Mouse (Mus musculus) gastrocnemius, adult 2 months (tissue): ENCODE measurements around the gene Arid1b. TPM values are rescaled to one million over a fixed set of nuclear protein-coding genes. Genes with fewer than 3 reads are reported as not detected.

Source experiments
- DNase-seq: peaks from one replicate; pipeline ENCODE4 v3.0.0; 2022
- H3K27ac ChIP-seq: fragments of 200-600 bp; 2 replicates; pipeline ENCODE4 v1.8.1; 2022; ENCODE audit warnings: mild to moderate bottlenecking
- H3K4me3 ChIP-seq: fragments of 200-600 bp; 2 replicates; pipeline ENCODE4 v1.8.1; 2022; ENCODE audit warnings: mild to moderate bottlenecking, moderate library complexity
- CTCF ChIP-seq: fragments of 200-600 bp; IDR thresholded peaks from 2 replicates; pipeline ENCODE4 v1.8.1; 2022; ENCODE audit warnings: antibody characterized with exemption, mild to moderate bottlenecking, moderate library complexity
- intact Hi-C: fragments of 180-260 bp; cut with DNase I; formaldehyde crosslinking; loops from one replicate; pipeline ENCODE4 v1.15.1; 2025
- total RNA-seq, 2 experiments: library from RNA; stranded (reverse); gene quantifications; 2 replicates each; pipeline ENCODE4 v1.2.3; 2021

The Arid1b gene
- total RNA-seq, 2 experiments from 2014 or later: 35.1 to 35.6 TPM

GRCm38 (mm10) chr17:5125084-5125855, 131.1 kb downstream of the Arid1b start:
- intact Hi-C loops: no loop called here
- H3K4me3 ChIP-seq: no peak overlapping the region
- H3K27ac ChIP-seq: peak overlapping the region; percentile 43
- DNase-seq: no peak
- no peak for TF ChIP-seq CTCF

- no peak for DNase-seq
- H3K4me3 ChIP-seq: no peak overlapping the region
- TF ChIP-seq CTCF: no peak
- H3K27ac ChIP-seq: peak overlapping the region; percentile 43
- intact Hi-C loops: no loop called here
Measured at GRCm38 (mm10) chr17:5125856-5126806, 132.0 kb downstream of the Arid1b start.

- TF ChIP-seq CTCF: no peak
- no peak for DNase-seq
- H3K4me3 ChIP-seq: no peak overlapping the region
- H3K27ac ChIP-seq: peak overlapping the region; percentile 38; the same call in 1 of the 2 replicates
- intact Hi-C loops: loop anchor here (5.0 kb wide), 1 partner anchor 127 kb away; no protein-coding TSS in a partner anchor
Measured at GRCm38 (mm10) chr17:5129606-5130005, 135.5 kb downstream of the Arid1b start.

GRCm38 (mm10) chr17:5130116-5130515, 136.0 kb downstream of the Arid1b start:
- DNase-seq: peak; percentile 64
- Histone ChIP-seq H3K27ac (peak overlapping the region; percentile 38; the same call in 1 of the 2 replicates), H3K4me3 (no peak overlapping the region)
- no peak for TF ChIP-seq CTCF
- intact Hi-C loops: loop anchor here (5.0 kb wide), 1 partner anchor 128 kb away; no protein-coding TSS in a partner anchor

- DNase-seq: peak; percentile 41
- no peak for TF ChIP-seq CTCF
- intact Hi-C loops: loop anchor here (5.0 kb wide), 1 partner anchor 129 kb away; no protein-coding TSS in a partner anchor
- Histone ChIP-seq H3K27ac (peak overlapping the region; percentile 80), H3K4me3 (no peak overlapping the region)
Measured at GRCm38 (mm10) chr17:5131706-5132105, 137.6 kb downstream of the Arid1b start.

- TF ChIP-seq CTCF: no peak
- no peak overlapping the region for H3K4me3 ChIP-seq
- peak; percentile 66 for DNase-seq
- peak overlapping the region; percentile 80 for H3K27ac ChIP-seq
- intact Hi-C loops: loop anchor here (5.0 kb wide), 1 partner anchor 130 kb away; no protein-coding TSS in a partner anchor
Measured at GRCm38 (mm10) chr17:5132296-5132986, 138.3 kb downstream of the Arid1b start.

DNA sequence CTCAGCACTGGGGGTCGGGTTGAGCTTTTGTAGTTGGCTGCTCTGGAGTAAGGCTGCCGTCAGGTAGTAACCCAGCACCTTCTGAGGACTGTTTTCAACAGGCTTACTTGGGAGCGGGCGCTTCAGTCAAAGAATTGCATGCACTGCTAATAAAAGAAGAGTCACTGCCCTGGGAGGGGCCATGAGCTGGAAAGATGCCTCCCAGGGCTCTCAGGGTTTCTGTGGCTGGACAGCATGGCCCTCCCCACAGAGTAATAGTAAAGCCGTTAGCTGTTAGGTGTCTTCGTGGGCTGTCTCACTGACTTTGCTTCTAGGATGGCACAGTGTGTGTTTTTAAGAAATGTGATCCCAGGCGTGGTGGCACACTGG, 138.8 kb downstream of the Arid1b start:
- intact Hi-C loops: loop anchor here (5.0 kb wide), 1 partner anchor 131 kb away; no protein-coding TSS in a partner anchor
- TF ChIP-seq CTCF: no peak

DNA sequence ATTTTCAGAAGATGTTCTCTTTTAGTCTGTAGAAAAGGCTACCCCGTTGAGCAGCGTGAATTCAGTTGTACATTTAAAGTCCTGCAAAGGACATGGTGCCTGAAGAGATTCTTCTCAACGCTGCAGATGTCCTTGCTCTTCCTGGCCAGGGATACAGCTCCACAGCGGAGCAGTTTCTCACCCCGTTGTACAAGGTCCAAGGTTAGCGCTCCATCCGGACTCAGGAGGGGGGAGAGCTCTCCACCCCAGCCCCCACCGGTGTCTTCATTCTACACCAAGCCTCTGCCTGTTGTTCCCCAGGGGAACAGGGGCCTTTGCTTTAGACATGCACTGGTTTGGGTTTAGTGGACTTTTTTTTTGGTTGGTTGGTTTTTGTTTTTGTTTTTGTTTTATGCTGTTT, 139.7 kb downstream of the Arid1b start:
- intact Hi-C loops: loop anchor here (5.0 kb wide), 1 partner anchor 132 kb away; no protein-coding TSS in a partner anchor
- no peak for TF ChIP-seq CTCF

More for the DNA sequence above, 138.8 kb downstream of the Arid1b start:
- peak overlapping the region; percentile 80 for H3K27ac ChIP-seq
- DNase-seq: no peak
- no peak overlapping the region for H3K4me3 ChIP-seq

DNA sequence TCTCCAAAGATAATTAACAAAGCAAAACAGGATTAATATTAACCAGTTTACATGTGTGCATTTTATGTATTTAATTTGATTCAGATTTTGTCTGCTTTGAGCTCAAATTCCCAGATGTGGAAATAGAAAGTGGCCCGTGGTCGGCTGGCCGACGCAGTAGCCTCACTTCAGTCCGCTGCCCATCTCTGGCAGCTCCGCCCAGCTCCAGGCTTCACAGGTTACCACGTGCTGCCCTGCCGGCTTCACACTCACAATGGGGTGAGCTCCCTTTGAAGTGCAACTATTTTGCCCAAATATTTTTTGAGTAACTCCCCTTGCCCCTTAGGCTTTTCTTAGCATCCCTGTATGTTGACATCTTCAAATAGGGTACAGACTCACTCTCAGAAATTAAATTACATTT, 140.1 kb downstream of the Arid1b start:
- intact Hi-C loops: loop anchor here (5.0 kb wide), 1 partner anchor 132 kb away; no protein-coding TSS in a partner anchor

More for the DNA sequence above, 139.7 kb downstream of the Arid1b start:
- no peak for DNase-seq
- Histone ChIP-seq H3K4me3 (no peak overlapping the region), H3K27ac (peak overlapping the region; percentile 25; the same call in 1 of the 2 replicates)

GRCm38 (mm10) chr17:5137936-5138335, 143.8 kb downstream of the Arid1b start:
- no peak overlapping the region for H3K4me3 ChIP-seq
- TF ChIP-seq CTCF: no peak
- DNase-seq: peak; percentile 51
- intact Hi-C loops: no loop called here
- peak overlapping the region; percentile 82 for H3K27ac ChIP-seq

More for the DNA sequence above, 140.1 kb downstream of the Arid1b start:
- Histone ChIP-seq H3K4me3 (peak overlapping the region; percentile 19; the same call in 1 of the 2 replicates), H3K27ac (peak overlapping the region; percentile 25; the same call in 1 of the 2 replicates)
- no peak for TF ChIP-seq CTCF
- no peak for DNase-seq

DNA sequence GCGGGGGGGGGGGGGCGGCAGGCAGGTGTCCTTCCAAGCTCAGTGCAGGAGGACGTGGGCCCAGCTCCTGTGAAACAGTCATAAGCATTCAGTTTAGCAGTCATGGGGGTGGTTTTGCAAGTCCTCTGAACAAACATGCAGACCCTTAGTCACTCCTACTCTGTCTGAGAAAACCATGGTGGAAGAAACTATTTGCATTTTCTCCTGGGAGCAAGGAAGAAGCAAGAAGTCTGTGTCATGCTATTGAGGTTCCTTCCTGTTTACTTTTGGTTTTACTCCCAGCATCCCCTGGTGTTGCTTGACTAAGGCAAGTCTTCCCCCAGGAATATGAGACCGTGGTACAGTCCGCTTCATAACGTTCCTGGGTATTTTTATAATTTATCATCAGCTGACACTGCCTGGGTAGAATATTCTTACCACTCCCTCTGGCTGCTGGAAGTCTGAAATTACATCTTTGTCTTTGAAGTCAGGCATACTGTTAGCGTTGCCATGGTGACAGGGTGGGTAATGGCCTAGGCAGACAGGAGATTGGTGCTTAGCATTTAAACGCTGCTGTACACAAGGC, 144.6 kb downstream of the Arid1b start:
- intact Hi-C loops: no loop called here
- peak overlapping the region; percentile 82 for H3K27ac ChIP-seq
- peak; percentile 41; the same call in 1 of the 2 replicates for TF ChIP-seq CTCF
- no peak overlapping the region for H3K4me3 ChIP-seq
- DNase-seq: peak; percentile 73
